Mouse (Mus musculus) ovary, postnatal 36 days (tissue): ENCODE results near the gene Gm13283.
"Not testable (repeated sequence)": the region's sequence is repeated elsewhere in the genome, so short reads cannot be mapped to it uniquely, and the experiment has no call there.

Experiments
- DNase-seq: peaks from one replicate; pipeline ENCODE4 v3.0.0; 2022; ENCODE audit warnings: low spot score, mixed read lengths

Gm13283 gene

DNA sequence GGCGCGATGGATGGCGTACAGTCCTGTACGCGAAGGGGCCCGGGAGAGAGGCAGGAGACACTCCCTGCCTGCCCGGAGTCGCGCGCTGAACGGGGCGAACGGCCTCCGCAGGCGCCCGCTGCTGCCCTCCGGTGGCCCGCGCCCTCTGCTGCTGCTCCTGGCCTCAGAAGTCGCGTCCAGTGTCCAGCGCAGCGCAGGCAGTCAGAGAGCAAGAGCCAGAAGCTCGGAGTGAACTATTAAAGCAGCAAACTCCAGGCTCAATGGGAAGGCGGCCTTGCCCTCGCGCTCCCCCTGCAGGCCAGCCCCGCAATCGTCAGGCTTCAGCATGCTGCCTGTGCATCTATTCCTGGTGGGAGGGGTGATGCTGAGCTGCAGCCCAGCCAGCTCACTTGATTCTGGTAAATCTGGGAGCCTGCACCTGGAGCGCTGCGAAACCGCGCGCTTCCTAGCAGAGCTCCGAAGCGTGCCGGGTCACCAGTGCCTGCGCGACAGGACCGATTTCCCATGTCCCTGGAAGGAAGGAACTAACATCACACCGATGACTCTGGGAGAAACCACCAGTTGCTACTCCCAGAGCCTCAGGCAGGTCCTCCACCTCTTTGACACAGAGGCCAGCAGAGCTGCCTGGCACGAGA, 3.6 kb downstream of the Gm13283 start:
- DNase-seq = peak; percentile 60

DNA sequence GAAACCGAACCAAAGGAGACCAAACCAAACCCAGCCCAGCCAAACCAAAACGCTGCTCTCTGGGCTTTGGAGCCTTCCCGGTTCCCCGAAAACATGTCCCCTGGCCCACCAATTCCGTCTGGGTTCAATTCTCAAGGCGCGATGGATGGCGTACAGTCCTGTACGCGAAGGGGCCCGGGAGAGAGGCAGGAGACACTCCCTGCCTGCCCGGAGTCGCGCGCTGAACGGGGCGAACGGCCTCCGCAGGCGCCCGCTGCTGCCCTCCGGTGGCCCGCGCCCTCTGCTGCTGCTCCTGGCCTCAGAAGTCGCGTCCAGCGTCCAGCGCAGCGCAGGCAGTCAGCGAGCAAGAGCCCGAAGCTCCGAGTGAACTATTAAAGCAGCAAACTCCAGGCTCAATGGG, 13.6 kb downstream of the Gm13283 start, which contains the start of gene Gm13290:
Gm13290 (plus strand) TSS at position 301 of the 400 bp plus-strand sequence.
- not testable (repeated sequence) for DNase-seq

DNA sequence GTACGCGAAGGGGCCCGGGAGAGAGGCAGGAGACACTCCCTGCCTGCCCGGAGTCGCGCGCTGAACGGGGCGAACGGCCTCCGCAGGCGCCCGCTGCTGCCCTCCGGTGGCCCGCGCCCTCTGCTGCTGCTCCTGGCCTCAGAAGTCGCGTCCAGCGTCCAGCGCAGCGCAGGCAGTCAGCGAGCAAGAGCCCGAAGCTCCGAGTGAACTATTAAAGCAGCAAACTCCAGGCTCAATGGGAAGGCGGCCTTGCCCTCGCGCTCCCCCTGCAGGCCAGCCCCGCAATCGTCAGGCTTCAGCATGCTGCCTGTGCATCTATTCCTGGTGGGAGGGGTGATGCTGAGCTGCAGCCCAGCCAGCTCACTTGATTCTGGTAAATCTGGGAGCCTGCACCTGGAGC, 16.7 kb downstream of the Gm13283 start, which contains the start of gene Gm13289:
Gm13289 (plus strand) TSS at position 301 of the 400 bp plus-strand sequence.
- DNase-seq = not testable (repeated sequence)

DNA sequence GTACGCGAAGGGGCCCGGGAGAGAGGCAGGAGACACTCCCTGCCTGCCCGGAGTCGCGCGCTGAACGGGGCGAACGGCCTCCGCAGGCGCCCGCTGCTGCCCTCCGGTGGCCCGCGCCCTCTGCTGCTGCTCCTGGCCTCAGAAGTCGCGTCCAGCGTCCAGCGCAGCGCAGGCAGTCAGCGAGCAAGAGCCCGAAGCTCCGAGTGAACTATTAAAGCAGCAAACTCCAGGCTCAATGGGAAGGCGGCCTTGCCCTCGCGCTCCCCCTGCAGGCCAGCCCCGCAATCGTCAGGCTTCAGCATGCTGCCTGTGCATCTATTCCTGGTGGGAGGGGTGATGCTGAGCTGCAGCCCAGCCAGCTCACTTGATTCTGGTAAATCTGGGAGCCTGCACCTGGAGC, 19.6 kb downstream of the Gm13283 start, which contains the start of gene Gm13272:
Gm13272 (plus strand) TSS at position 301 of the 400 bp plus-strand sequence.
- not testable (repeated sequence) for DNase-seq

DNA sequence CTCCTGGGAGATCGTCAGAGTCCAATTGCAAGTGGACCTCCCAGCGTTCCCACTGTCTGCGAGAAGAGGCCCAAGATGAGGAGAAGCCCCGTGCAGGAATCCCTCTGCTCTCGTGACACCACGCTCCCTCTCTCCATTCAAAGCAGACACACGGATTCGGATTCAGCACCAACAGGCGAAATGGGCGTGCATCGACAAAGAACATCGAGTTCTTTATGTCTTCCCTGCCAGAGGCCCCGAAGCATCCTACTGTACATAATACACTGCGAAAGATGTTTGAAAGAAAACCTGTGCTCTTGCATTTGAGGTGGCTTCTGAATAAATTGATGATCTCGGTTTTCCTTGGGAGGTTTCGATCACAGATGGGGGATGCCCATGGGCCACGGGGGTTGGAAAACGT, 20.4 kb downstream of the Gm13283 start:
- DNase-seq = not testable (repeated sequence)

DNA sequence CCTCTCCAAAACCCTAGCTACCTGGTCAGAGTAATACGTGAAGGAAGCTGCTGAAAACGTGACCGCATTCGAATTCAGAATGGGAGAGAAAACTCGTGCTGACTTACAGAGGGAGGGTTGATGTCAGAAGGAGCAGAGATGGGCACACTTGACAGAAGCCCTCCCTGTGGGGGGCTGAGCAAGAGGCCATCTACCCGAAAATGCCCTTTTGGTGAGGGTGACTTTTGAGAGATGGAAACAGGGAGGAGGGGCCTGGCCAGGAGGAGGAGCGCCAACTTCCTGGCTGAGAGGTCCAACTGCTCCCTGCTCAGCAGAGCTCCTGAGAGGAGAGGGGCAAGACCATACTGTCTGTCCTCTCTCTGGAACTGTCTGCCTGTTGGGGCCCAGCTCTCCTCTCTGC, 21.9 kb downstream of the Gm13283 start, which contains the start of gene Ifnz:
Ifnz (plus strand) TSS at position 301 of the 400 bp plus-strand sequence.
- not testable (repeated sequence) for DNase-seq

DNA sequence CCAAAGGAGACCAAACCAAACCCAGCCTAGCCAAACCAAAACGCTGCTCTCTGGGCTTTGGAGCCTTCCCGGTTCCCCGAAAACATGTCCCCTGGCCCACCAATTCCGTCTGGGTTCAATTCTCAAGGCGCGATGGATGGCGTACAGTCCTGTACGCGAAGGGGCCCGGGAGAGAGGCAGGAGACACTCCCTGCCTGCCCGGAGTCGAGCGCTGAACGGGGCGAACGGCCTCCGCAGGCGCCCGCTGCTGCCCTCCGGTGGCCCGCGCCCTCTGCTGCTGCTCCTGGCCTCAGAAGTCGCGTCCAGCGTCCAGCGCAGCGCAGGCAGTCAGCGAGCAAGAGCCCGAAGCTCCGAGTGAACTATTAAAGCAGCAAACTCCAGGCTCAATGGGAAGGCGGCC, 22.4 kb downstream of the Gm13283 start:
- DNase-seq = peak; percentile 31

DNA sequence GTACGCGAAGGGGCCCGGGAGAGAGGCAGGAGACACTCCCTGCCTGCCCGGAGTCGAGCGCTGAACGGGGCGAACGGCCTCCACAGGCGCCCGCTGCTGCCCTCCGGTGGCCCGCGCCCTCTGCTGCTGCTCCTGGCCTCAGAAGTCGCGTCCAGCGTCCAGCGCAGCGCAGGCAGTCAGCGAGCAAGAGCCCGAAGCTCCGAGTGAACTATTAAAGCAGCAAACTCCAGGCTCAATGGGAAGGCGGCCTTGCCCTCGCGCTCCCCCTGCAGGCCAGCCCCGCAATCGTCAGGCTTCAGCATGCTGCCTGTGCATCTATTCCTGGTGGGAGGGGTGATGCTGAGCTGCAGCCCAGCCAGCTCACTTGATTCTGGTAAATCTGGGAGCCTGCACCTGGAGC, 25.5 kb downstream of the Gm13283 start, which contains the start of gene Gm13276:
Gm13276 (plus strand) TSS at position 301 of the 400 bp plus-strand sequence.
- not testable (repeated sequence) for DNase-seq

DNA sequence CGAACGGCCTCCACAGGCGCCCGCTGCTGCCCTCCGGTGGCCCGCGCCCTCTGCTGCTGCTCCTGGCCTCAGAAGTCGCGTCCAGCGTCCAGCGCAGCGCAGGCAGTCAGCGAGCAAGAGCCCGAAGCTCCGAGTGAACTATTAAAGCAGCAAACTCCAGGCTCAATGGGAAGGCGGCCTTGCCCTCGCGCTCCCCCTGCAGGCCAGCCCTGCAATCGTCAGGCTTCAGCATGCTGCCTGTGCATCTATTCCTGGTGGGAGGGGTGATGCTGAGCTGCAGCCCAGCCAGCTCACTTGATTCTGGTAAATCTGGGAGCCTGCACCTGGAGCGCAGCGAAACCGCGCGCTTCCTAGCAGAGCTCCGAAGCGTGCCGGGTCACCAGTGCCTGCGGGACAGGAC, 28.5 kb downstream of the Gm13283 start, which contains the start of gene Gm13277:
Gm13277 (plus strand) TSS at position 231 of the 400 bp plus-strand sequence.
- peak; percentile 62 for DNase-seq

DNA sequence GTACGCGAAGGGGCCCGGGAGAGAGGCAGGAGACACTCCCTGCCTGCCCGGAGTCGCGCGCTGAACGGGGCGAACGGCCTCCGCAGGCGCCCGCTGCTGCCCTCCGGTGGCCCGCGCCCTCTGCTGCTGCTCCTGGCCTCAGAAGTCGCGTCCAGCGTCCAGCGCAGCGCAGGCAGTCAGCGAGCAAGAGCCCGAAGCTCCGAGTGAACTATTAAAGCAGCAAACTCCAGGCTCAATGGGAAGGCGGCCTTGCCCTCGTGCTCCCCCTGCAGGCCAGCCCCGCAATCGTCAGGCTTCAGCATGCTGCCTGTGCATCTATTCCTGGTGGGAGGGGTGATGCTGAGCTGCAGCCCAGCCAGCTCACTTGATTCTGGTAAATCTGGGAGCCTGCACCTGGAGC, 31.3 kb downstream of the Gm13283 start, which contains the start of gene Gm13278:
Gm13278 (plus strand) TSS at position 301 of the 400 bp plus-strand sequence.
- DNase-seq = not testable (repeated sequence)

DNA sequence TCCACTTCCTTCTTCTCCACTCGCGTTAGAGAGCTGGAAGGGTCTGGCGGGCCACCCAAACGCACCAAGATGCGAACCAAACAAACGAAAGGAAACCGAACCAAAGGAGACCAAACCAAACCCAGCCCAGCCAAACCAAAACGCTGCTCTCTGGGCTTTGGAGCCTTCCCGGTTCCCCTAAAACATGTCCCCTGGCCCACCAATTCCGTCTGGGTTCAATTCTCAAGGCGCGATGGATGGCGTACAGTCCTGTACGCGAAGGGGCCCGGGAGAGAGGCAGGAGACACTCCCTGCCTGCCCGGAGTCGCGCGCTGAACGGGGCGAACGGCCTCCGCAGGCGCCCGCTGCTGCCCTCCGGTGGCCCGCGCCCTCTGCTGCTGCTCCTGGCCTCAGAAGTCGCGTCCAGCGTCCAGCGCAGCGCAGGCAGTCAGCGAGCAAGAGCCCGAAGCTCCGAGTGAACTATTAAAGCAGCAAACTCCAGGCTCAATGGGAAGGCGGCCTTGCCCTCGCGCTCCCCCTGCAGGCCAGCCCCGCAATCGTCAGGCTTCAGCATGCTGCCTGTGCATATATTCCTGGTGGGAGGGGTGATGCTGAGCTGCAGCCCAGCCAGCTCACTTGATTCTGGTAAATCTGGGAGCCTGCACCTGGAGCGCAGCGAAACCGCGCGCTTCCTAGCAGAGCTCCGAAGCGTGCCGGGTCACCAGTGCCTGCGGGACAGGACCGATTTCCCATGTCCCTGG, 34.2 kb downstream of the Gm13283 start, which contains the start of gene Gm13275:
Gm13275 (plus strand) TSS at position 552 of the 740 bp plus-strand sequence.
- peak; percentile 71 for DNase-seq

DNA sequence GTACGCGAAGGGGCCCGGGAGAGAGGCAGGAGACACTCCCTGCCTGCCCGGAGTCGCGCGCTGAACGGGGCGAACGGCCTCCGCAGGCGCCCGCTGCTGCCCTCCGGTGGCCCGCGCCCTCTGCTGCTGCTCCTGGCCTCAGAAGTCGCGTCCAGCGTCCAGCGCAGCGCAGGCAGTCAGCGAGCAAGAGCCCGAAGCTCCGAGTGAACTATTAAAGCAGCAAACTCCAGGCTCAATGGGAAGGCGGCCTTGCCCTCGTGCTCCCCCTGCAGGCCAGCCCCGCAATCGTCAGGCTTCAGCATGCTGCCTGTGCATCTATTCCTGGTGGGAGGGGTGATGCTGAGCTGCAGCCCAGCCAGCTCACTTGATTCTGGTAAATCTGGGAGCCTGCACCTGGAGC, 37.2 kb downstream of the Gm13283 start, which contains the start of gene Gm13279:
Gm13279 (plus strand) TSS at position 301 of the 400 bp plus-strand sequence.
- not testable (repeated sequence) for DNase-seq

DNA sequence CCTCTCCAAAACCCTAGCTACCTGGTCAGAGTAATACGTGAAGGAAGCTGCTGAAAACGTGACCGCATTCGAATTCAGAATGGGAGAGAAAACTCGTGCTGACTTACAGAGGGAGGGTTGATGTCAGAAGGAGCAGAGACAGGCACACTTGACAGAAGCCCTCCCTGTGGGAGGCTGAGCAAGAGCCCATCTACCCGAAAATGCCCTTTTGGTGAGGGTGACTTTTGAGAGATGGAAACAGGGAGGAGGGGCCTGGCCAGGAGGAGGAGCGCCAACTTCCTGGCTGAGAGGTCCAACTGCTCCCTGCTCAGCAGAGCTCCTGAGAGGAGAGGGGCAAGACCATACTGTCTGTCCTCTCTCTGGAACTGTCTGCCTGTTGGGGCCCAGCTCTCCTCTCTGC, 39.4 kb downstream of the Gm13283 start, which contains the start of gene Gm13285:
Gm13285 (plus strand) TSS at position 301 of the 400 bp plus-strand sequence.
- not testable (repeated sequence) for DNase-seq

DNA sequence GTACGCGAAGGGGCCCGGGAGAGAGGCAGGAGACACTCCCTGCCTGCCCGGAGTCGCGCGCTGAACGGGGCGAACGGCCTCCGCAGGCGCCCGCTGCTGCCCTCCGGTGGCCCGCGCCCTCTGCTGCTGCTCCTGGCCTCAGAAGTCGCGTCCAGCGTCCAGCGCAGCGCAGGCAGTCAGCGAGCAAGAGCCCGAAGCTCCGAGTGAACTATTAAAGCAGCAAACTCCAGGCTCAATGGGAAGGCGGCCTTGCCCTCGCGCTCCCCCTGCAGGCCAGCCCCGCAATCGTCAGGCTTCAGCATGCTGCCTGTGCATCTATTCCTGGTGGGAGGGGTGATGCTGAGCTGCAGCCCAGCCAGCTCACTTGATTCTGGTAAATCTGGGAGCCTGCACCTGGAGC, 43.0 kb downstream of the Gm13283 start, which contains the start of gene Gm13287:
Gm13287 (plus strand) TSS at position 301 of the 400 bp plus-strand sequence.
- not testable (repeated sequence) for DNase-seq

DNA sequence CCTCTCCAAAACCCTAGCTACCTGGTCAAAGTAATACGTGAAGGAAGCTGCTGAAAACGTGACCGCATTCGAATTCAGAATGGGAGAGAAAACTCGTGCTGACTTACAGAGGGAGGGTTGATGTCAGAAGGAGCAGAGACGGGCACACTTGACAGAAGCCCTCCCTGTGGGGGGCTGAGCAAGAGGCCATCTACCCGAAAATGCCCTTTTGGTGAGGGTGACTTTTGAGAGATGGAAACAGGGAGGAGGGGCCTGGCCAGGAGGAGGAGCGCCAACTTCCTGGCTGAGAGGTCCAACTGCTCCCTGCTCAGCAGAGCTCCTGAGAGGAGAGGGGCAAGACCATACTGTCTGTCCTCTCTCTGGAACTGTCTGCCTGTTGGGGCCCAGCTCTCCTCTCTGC, 45.3 kb downstream of the Gm13283 start, which contains the start of gene Gm13288:
Gm13288 (plus strand) TSS at position 301 of the 400 bp plus-strand sequence.
- not testable (repeated sequence) for DNase-seq

DNA sequence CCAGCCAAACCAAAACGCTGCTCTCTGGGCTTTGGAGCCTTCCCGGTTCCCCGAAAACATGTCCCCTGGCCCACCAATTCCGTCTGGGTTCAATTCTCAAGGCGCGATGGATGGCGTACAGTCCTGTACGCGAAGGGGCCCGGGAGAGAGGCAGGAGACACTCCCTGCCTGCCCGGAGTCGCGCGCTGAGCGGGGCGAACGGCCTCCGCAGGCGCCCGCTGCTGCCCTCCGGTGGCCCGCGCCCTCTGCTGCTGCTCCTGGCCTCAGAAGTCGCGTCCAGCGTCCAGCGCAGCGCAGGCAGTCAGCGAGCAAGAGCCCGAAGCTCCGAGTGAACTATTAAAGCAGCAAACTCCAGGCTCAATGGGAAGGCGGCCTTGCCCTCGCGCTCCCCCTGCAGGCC, 45.8 kb downstream of the Gm13283 start:
- DNase-seq = peak; percentile 49
